16 mouse cellular contexts compared by ENCODE assay signal in the genomic region with DNA sequence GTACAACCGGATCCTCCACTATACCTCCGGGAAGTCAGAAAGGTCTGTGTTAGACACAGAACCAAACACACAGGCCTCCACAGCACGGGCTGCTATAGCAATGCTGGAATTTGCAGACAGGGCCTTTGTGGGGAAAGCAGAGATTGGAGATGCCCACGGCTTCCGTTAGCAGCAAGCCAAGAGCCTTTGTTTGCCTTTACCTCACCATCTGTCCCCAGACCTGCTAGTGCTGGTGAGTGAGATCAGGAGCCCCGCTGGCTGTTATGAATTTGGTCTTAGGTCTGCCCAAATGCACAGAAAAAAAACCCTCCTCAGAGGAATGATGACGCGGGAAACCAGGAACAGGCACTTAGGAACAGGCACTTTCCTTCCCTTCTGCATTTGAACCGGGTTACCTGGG.
DNase-seq lines count a peak whose midpoint lies in the region; ATAC-seq and TF ChIP-seq lines count a peak whose summit lies in the region.
"Had no signal": no experiment of that assay in that cellular context is flagged by ENCODE, and none has a peak within 500 bp of the region (broad histone marks: within the 10 kb centered on the region; RNA-seq: fewer than 3 reads in every experiment).

No protein-coding gene starts in this region.

- no peak overlapping the region for H3K4me3 ChIP-seq in hindbrain, embryonic 10.5 days
- no peak overlapping the region for H3K4me3 ChIP-seq in hindbrain, embryonic 11.5 days (ENCODE audit: low read depth, low read length)
- no peak overlapping the region for H3K4me3 ChIP-seq in cerebellum, adult 2 months (replicated peaks; ENCODE audit: insufficient read depth, low read depth, low read length)
- H3K4me3 ChIP-seq in forebrain, embryonic 15.5 days: no peak overlapping the region
- H3K4me3 ChIP-seq: heart, embryonic 12.5 days; lung, embryonic 15.5 days; megakaryocyte, embryonic 14.5 days had no signal

- peak; percentile 29; the same call in 1 of the 2 replicates for TF ChIP-seq POLR2A in cerebellum, adult 2 months (IDR thresholded peaks at IDR 0.05; ENCODE audit: borderline replicate concordance, insufficient read depth, low read length)

- H3K27ac ChIP-seq in hindbrain, embryonic 10.5 days: peak overlapping the region; percentile 41
- H3K27ac ChIP-seq in hindbrain, embryonic 11.5 days (ENCODE audit: low read depth, low read length): no peak overlapping the region
- peak overlapping the region; percentile 94 for H3K27ac ChIP-seq in cerebellum, adult 2 months (ENCODE audit: insufficient read depth, low read length)
- H3K27ac ChIP-seq in forebrain, embryonic 15.5 days (replicated peaks): peak overlapping the region; percentile 40
- H3K27ac ChIP-seq: lung, embryonic 15.5 days had no signal

- H3K9ac ChIP-seq in hindbrain, embryonic 11.5 days (ENCODE audit: low read depth, low read length): no peak overlapping the region
- no peak overlapping the region for H3K9ac ChIP-seq in forebrain, embryonic 15.5 days (replicated peaks)
- H3K9ac ChIP-seq: heart, embryonic 12.5 days; lung, embryonic 15.5 days had no signal

- H3K4me1 ChIP-seq in hindbrain, embryonic 10.5 days (replicated peaks): peaks cover 6% of the 10 kb centered on the region; the same call in 1 of the 2 replicates
- H3K4me1 ChIP-seq in hindbrain, embryonic 11.5 days (replicated peaks; ENCODE audit: control insufficient read depth, insufficient read depth, low read length): no peaks in the 10 kb centered on the region
- H3K4me1 ChIP-seq in cerebellum, adult 2 months (ENCODE audit: control insufficient read depth, insufficient read depth, low read length): peaks cover 66% of the 10 kb centered on the region
- peaks cover 12% of the 10 kb centered on the region for H3K4me1 ChIP-seq in forebrain, embryonic 15.5 days
- H3K4me1 ChIP-seq: megakaryocyte, embryonic 14.5 days had no signal

- no peak for DNase-seq in hindbrain, embryonic 10.5 days (ENCODE audit: low spot score)
- no peak for DNase-seq in hindbrain, embryonic 11.5 days (ENCODE audit: low spot score)
- peak; percentile 41 for DNase-seq in left cerebral cortex, postnatal 4 days
- no peak for DNase-seq in left cerebral cortex, postnatal 10 days (ENCODE audit: extremely low spot score in 1 of 2, low spot score in 2 of 2)
- peak; percentile 82 to 94 for DNase-seq in cerebellum, adult 2 months
- DNase-seq in thymus, postnatal 14 days: no peak
- DNase-seq in adrenal gland, postnatal 10 days: no peak
- DNase-seq: adrenal gland, postnatal 14 days; gastrocnemius, postnatal 25 days; liver; right cerebral cortex, postnatal 14 days had no signal

- 83% methylated on average over 9 of the region's 9 CpGs for WGBS in hindbrain, embryonic 10.5 days
- 78% methylated on average over 9 of the region's 9 CpGs for WGBS in hindbrain, embryonic 11.5 days
- WGBS in cerebellum, adult 2 months: 14% methylated on average over 9 of the region's 9 CpGs
- 67% methylated on average over 9 of the region's 9 CpGs for WGBS in forebrain, embryonic 15.5 days

- intact Hi-C loops in left cerebral cortex, postnatal 4 days (cut with DNase I): no loop called here
- intact Hi-C loops in left cerebral cortex, postnatal 10 days (cut with DNase I): no loop called here

- no peak for TF ChIP-seq CTCF in cerebellum, adult 2 months (IDR thresholded peaks at IDR 0.05; ENCODE audit: borderline replicate concordance, insufficient read depth, low read depth, low read length)

- no peaks in the 10 kb centered on the region for H3K36me3 ChIP-seq in hindbrain, embryonic 10.5 days
- no peaks in the 10 kb centered on the region for H3K36me3 ChIP-seq in hindbrain, embryonic 11.5 days (ENCODE audit: control insufficient read depth, insufficient read depth, low read length)
- no peaks in the 10 kb centered on the region for H3K36me3 ChIP-seq in forebrain, embryonic 15.5 days
- H3K36me3 ChIP-seq: heart, embryonic 12.5 days; lung, embryonic 15.5 days had no signal

- H3K4me2 ChIP-seq in hindbrain, embryonic 11.5 days (replicated peaks; ENCODE audit: low read depth, low read length): no peak overlapping the region
- H3K4me2 ChIP-seq in forebrain, embryonic 15.5 days (replicated peaks): no peak overlapping the region
- H3K4me2 ChIP-seq: heart, embryonic 12.5 days; lung, embryonic 15.5 days had no signal

- ATAC-seq in hindbrain, embryonic 11.5 days (ENCODE audit: low FRiP score): no peak
- no peak for ATAC-seq in forebrain, embryonic 15.5 days (replicated peaks)
- ATAC-seq: inflammation-experienced regulatory T-cells, adult 6 months had no signal

- H3K9me3 ChIP-seq in hindbrain, embryonic 10.5 days: no peaks in the 10 kb centered on the region
- no peaks in the 10 kb centered on the region for H3K9me3 ChIP-seq in hindbrain, embryonic 11.5 days (ENCODE audit: control insufficient read depth, low read length)
- no peaks in the 10 kb centered on the region for H3K9me3 ChIP-seq in forebrain, embryonic 15.5 days
- H3K9me3 ChIP-seq: heart, embryonic 12.5 days; lung, embryonic 15.5 days; megakaryocyte, embryonic 14.5 days had no signal

- no peaks in the 10 kb centered on the region for H3K27me3 ChIP-seq in hindbrain, embryonic 10.5 days (ENCODE audit: insufficient read depth, poor library complexity, severe bottlenecking)
- H3K27me3 ChIP-seq in hindbrain, embryonic 11.5 days (ENCODE audit: control insufficient read depth, insufficient read depth, low read length): no peaks in the 10 kb centered on the region
- no peaks in the 10 kb centered on the region for H3K27me3 ChIP-seq in cerebellum, adult 2 months (ENCODE audit: control insufficient read depth, insufficient read depth, low read length)
- no peaks in the 10 kb centered on the region for H3K27me3 ChIP-seq in forebrain, embryonic 15.5 days
- H3K27me3 ChIP-seq: heart, embryonic 12.5 days; lung, embryonic 15.5 days had no signal

Comparison
In these comparisons a context has a peak if more than half of its experiments do, and no peak if none do; other contexts are left out.
1. DNase-seq: peak in left cerebral cortex, postnatal 4 days (single experiment) and cerebellum, adult 2 months (2 of 2); none in hindbrain, embryonic 10.5 days (single experiment), hindbrain, embryonic 11.5 days (single experiment), left cerebral cortex, postnatal 10 days (0 of 2), thymus, postnatal 14 days (single experiment) and adrenal gland, postnatal 10 days (single experiment).